Mouse (Mus musculus) small intestine, adult 2 months (tissue): ENCODE data around the gene Me3.

Experiments used
- CTCF ChIP-seq: fragments of 200-500 bp; IDR thresholded peaks from 2 replicates; pipeline ENCODE4 v1.5.1; 2012; ENCODE audit warnings: low read depth, mild to moderate bottlenecking, control low read depth, inconsistent platforms, low read length, moderate library complexity, mixed read lengths; ENCODE audit not compliant: insufficient replicate concordance, insufficient read length; ENCODE audit errors: extremely low read depth
- POLR2A ChIP-seq: fragments of 200-500 bp; IDR thresholded peaks from 2 replicates; pipeline ENCODE4 v1.6.1; 2012; ENCODE audit warnings: low read depth, mild to moderate bottlenecking, control low read depth, inconsistent platforms, low read length, moderate library complexity

GRCm38 (mm10) chr7:89730514-89730913, 98.3 kb downstream of the Me3 start:
- no peak for TF ChIP-seq CTCF
- TF ChIP-seq POLR2A, result no peak
